Mouse (Mus musculus) limb, embryonic 13.5 days (tissue): Measurements from ENCODE around the gene Kmt2c. TPM values are rescaled to one million over a fixed set of nuclear protein-coding genes. Genes with fewer than 3 reads are reported as not detected.

Experiments used
- ATAC-seq: fragments of 200-750 bp; cut with Nextera tagmentation; 2 replicates; pipeline ENCODE4 v1.8.0; 2017; ENCODE audit warnings: low read depth, moderate number of reproducible peaks, moderate TSS enrichment; ENCODE audit not compliant: low FRiP score
- H3K27ac ChIP-seq: fragments of 300-500 bp; sonication (generic); 2 replicates; pipeline ENCODE4 v1.5.1; 2015; ENCODE audit warnings: inconsistent platforms, mild to moderate bottlenecking, moderate library complexity
- H3K27me3 ChIP-seq: fragments of 300-500 bp; sonication (generic); 2 replicates; pipeline ENCODE4 v1.6.1; 2015; ENCODE audit warnings: mild to moderate bottlenecking, inconsistent platforms
- H3K36me3 ChIP-seq: fragments of 300-500 bp; sonication (generic); 2 replicates; pipeline ENCODE4 v1.6.1; 2015; ENCODE audit warnings: inconsistent platforms, mild to moderate bottlenecking, moderate library complexity
- H3K4me1 ChIP-seq: fragments of 300-500 bp; sonication (generic); 2 replicates; pipeline ENCODE4 v1.6.1; 2015; ENCODE audit warnings: inconsistent platforms
- H3K4me2 ChIP-seq: fragments of 300-500 bp; sonication (generic); replicated peaks from 2 replicates; pipeline ENCODE4 v1.6.1; 2015; ENCODE audit warnings: inconsistent platforms, mild to moderate bottlenecking, moderate library complexity
- H3K4me3 ChIP-seq: fragments of 300-500 bp; sonication (generic); 2 replicates; pipeline ENCODE4 v1.5.1; 2015; ENCODE audit warnings: moderate library complexity, mild to moderate bottlenecking, inconsistent platforms
- H3K9ac ChIP-seq: fragments of 300-500 bp; sonication (generic); 2 replicates; pipeline ENCODE4 v1.6.1; 2015; ENCODE audit warnings: mild to moderate bottlenecking, inconsistent platforms
- H3K9me3 ChIP-seq: fragments of 300-500 bp; sonication (generic); 2 replicates; pipeline ENCODE4 v1.6.1; 2016; ENCODE audit warnings: inconsistent platforms
- WGBS: fragments of 180-500 bp; shearing (Covaris S2); methylation state at CpG from one replicate; pipeline ENCODE4 v1.1.7; 2015; 5-methylcytosine and 5-hydroxymethylcytosine counted together
- polyA plus RNA-seq: library from polyadenylated mRNA; unstranded; fragments of >200 nt; fragmentation: Nextera tagmentation; extraction: Ambion mirVana; gene quantifications from 2 replicates; pipeline ENCODE4 v1.2.1, GENCODE M21; 2015

The Kmt2c gene
- polyA plus RNA-seq, 1 experiment from 2014 or later: 15.0 TPM

DNA sequence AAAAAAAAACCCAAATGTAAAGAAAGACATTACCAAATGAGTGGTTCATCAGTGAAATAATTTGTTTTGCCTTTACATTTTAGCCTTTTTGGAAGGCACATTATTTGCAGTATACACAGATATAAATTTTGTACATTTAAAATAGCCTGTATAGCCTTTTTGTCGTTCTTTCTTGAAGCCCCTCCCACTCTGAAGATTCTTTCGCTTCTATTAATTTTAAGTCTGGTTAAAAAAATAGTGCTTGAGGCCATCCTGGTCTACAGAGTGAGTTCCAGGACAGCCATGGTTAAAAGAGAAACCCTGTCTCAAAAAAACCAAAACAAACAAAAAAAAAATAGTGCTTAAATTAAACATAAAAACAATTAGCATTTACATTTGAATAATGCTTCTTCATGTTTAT, 32.0 kb upstream of the Kmt2c start:
- Histone ChIP-seq H3K9ac (no peak overlapping the region), H3K27me3 (no peaks in the 10 kb centered on the region), H3K36me3 (no peaks in the 10 kb centered on the region), H3K27ac (no peak overlapping the region), H3K4me2 (peak overlapping the region; percentile 70), H3K4me3 (peak overlapping the region; percentile 77), H3K4me1 (peaks cover 9% of the 10 kb centered on the region), H3K9me3 (no peaks in the 10 kb centered on the region)
- WGBS: 26% methylated on average over 2 of the region's 2 CpGs
- no peak for ATAC-seq

DNA sequence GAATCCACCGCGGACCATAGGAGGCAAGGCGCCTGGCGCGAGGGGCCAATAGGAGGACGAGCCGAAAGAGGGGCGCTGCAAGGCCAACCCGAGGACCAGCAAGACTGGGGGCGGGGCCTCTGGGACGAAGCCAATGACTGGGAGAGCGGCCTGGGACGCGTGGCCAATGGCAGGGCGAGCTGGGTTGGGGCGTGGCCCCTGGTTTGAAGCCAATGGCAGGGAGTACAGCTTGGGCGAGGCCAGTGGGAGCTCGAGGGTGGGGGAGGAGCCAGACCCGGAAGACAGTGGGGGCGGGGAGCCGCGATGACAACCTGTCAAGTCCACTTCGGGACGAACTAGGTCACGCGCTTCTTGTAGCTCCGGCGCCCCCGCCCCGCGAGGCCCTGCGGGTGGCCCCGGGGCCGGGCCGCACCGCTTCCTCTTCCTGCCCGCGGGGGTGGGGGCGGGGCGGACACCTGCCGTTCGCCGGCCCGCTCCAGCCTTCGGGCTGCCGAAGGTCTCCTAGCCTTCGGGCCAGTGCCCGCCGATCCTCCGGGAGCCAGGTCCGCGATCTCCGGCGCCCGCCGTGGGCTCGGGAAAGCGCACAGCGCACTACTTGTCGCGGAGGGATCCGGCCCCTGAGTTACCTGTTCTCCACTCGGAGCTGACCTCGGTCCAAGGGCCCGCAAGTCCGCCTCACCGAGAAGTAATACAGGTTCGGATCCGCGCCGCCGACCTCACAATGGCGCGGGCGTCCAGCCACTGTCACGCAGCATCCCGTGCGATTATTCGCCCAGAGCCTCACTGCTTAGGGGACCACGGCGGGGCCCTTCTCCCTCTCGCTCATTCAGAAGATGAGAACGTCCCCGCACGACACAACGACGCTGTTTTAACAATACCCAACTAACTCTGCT, 31.2 kb upstream of the Kmt2c start:
- peak; percentile 99 for ATAC-seq
- Histone ChIP-seq H3K36me3 (no peaks in the 10 kb centered on the region), H3K27ac (peak overlapping the region; percentile 88), H3K9ac (peak overlapping the region; percentile 73), H3K27me3 (no peaks in the 10 kb centered on the region), H3K4me1 (peaks cover 9% of the 10 kb centered on the region), H3K4me2 (peak overlapping the region; percentile 72), H3K9me3 (no peaks in the 10 kb centered on the region), H3K4me3 (peak overlapping the region; percentile 77)
- WGBS: under 1% methylated on average over 65 of the region's 87 CpGs

DNA sequence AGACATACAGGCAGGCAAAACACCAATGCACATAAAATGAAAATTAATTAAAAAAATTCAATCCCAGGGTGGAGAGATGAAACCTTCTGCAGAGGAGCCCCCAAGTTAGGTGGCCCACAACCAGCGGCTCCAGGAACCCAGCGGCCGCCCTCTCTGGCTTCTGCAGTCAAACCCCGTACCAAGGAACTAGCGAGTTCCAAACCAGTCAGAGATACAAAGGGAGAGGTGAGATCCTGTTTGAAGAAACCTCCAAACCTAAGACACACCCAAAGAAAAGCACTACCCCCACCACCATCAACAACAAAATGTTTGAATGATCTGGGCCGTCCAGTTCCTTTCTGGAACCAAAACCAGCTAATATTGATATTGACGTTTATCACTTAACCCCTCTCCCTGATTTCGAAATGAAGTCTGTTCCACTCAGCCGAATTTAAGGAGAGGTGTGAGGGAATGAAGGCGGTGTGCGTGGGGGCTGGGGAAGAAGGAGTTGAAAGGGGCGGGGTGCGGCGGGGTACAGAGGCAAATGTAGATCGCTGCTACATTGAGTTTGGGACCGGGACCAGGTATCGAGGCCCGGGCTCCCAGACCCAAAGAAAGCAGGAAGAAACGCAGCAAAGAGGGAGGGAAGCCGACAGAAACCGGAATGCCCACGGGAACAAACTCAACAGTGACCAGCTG, 30.4 kb upstream of the Kmt2c start:
- Histone ChIP-seq H3K4me3 (peak overlapping the region; percentile 77), H3K36me3 (no peaks in the 10 kb centered on the region), H3K27ac (peak overlapping the region; percentile 69; the same call in 1 of the 2 replicates), H3K4me2 (peak overlapping the region; percentile 72), H3K4me1 (peaks cover 9% of the 10 kb centered on the region), H3K27me3 (no peaks in the 10 kb centered on the region), H3K9me3 (no peaks in the 10 kb centered on the region), H3K9ac (peak overlapping the region; percentile 62)
- peak; percentile 48 for ATAC-seq
- 9% methylated on average over 22 of the region's 22 CpGs for WGBS

DNA sequence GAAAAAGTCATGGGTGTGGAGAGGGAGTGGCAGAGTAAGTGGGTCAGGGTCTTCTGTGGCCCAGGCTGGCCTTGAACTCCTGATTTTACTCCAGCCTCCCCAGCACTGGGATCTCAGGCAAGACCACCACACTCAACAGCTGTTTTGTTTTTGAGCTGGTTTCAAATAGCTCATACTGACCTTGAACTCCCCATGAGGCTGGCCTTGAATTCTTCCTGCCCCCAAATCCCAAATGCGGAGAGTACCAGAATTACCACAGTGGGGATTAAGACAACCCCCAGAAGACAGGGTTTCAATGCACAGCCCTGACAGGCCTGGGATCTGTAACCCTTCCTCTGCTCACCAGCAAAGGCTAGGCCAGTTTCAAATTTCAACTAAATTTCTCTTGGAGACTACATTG, 29.4 kb upstream of the Kmt2c start:
- H3K4me1 ChIP-seq: peaks cover 9% of the 10 kb centered on the region
- H3K9me3 ChIP-seq: no peaks in the 10 kb centered on the region
- ATAC-seq: no peak
- no peak overlapping the region for H3K4me3 ChIP-seq
- no peak overlapping the region for H3K4me2 ChIP-seq
- no peak overlapping the region for H3K27ac ChIP-seq
- no peak overlapping the region for H3K9ac ChIP-seq
- WGBS: 63% methylated on average over 1 of the region's 1 CpGs
- H3K36me3 ChIP-seq: no peaks in the 10 kb centered on the region
- H3K27me3 ChIP-seq: no peaks in the 10 kb centered on the region

DNA sequence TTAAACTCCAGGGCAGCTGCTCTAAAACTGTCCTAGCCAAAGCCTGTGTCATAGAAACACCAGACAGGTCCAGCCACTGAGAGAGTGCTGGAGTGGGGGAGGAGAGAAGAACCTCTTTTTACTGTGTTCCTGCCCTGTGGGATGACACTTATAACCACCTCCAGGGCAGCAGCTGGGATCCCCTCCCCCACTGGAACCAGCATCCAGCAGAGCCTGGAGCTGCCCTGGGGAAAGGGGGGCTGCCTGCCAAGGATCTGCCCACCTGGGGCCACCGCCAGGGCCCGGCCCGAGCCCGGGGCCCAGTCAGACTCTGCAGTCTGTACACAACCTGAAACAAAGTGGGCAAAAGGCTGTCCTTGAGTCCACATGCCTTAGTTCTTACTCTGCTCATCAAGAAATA, 28.3 kb upstream of the Kmt2c start:
- Histone ChIP-seq H3K27me3 (no peaks in the 10 kb centered on the region), H3K4me1 (peaks cover 9% of the 10 kb centered on the region), H3K27ac (no peak overlapping the region), H3K4me2 (no peak overlapping the region), H3K36me3 (no peaks in the 10 kb centered on the region), H3K9ac (no peak overlapping the region), H3K4me3 (no peak overlapping the region), H3K9me3 (no peaks in the 10 kb centered on the region)
- ATAC-seq: no peak
- WGBS: 31% methylated on average over 4 of the region's 4 CpGs

DNA sequence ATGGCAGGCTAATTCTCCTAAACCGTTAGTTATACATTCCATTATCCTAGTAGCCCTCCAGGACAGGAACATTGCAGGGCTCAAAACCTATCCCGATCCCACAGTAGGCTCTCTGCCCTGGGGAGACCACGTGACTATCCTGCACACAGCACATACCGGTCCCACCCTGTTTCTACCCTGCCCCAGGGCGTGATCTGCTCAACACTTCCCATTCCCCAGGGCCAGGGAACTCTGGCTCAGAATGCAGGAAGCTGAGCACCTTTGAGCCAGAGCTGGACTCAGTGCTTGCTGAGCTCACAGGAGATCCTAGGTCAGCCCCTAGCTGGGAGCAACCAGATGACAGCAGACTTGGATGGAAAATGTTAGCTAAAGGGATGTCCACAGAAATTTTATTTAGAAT, 27.5 kb upstream of the Kmt2c start:
- H3K4me1 ChIP-seq: peaks cover 9% of the 10 kb centered on the region
- no peaks in the 10 kb centered on the region for H3K9me3 ChIP-seq
- no peak overlapping the region for H3K9ac ChIP-seq

DNA sequence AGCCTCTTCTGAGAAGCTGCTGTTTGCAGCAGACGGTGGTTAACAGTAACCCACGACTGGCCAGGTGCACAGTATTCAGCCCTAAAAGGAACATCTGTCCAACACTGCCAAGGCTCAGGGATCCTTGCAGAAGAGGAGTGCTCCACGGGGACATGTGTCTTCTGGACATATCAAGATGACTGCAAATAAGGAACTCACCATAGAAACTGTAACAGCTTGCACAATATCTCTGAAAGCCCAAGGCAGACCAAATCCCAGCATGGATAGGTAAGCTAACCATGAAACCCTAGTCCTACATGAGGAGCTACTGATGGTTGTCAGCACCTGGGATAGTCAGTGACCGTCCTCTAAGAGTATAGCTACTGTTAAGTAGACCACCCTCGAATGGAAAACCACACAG, 22.9 kb upstream of the Kmt2c start:
- no peaks in the 10 kb centered on the region for H3K36me3 ChIP-seq
- no peak for ATAC-seq
- WGBS: 77% methylated on average over 5 of the region's 5 CpGs

More for the DNA sequence above, 27.5 kb upstream of the Kmt2c start:
- Histone ChIP-seq H3K4me3 (no peak overlapping the region), H3K27ac (no peak overlapping the region), H3K36me3 (no peaks in the 10 kb centered on the region), H3K27me3 (no peaks in the 10 kb centered on the region), H3K4me2 (no peak overlapping the region)
- ATAC-seq: no peak
- 46% methylated on average over 5 of the region's 5 CpGs for WGBS

DNA sequence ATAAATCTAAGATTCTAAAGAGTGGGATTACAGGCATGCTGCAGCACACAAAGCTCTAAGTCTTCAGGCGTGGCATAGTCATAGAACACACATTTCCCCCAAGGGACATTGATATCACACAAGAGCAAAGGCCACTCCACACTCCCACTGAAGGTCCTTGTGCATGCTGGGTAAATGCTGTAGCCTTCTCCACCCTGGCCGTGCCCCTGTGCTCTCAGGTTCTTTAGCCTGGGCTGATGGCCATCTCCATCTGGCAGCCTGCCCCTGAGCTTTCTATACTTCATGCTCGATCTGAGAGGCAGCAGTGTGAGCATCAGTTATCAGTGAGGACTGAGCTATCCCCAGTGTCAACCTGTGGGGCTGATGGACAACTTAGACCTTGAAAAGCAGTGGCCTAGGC, 21.2 kb upstream of the Kmt2c start:
- Histone ChIP-seq H3K36me3 (no peaks in the 10 kb centered on the region), H3K4me3 (no peak overlapping the region), H3K27me3 (no peaks in the 10 kb centered on the region), H3K9me3 (no peaks in the 10 kb centered on the region), H3K4me1 (no peaks in the 10 kb centered on the region), H3K9ac (no peak overlapping the region), H3K27ac (no peak overlapping the region), H3K4me2 (no peak overlapping the region)
- WGBS: 70% methylated on average over 3 of the region's 3 CpGs
- ATAC-seq: no peak

More for the DNA sequence above, 22.9 kb upstream of the Kmt2c start:
- Histone ChIP-seq H3K27me3 (no peaks in the 10 kb centered on the region), H3K4me2 (no peak overlapping the region), H3K9ac (no peak overlapping the region), H3K27ac (no peak overlapping the region), H3K4me3 (no peak overlapping the region), H3K9me3 (no peaks in the 10 kb centered on the region), H3K4me1 (no peaks in the 10 kb centered on the region)

DNA sequence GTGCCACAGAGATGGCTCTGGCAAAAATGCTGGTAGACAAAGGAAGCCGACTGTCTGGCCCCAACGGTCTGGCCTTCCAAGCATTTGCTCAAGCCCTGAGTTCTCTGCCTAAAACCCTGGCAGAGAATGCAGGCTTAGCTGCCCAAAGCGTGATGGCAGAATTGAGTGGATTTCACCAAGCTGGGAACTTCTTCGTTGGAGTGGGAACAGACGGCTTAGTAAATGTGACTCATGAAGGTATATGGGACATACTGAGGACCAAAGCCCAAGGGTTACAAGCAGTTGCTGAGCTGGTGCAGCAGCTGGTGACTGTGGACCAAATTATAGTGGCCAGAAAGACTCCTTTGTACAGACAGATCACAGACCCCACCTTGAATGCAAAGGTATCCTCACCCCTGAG, 19.0 kb upstream of the Kmt2c start:
- H3K4me3 ChIP-seq: no peak overlapping the region
- no peaks in the 10 kb centered on the region for H3K4me1 ChIP-seq
- no peak overlapping the region for H3K4me2 ChIP-seq
- no peak overlapping the region for H3K9ac ChIP-seq
- no peak overlapping the region for H3K27ac ChIP-seq
- no peaks in the 10 kb centered on the region for H3K36me3 ChIP-seq
- ATAC-seq: no peak
- 80% methylated on average over 5 of the region's 5 CpGs for WGBS
- no peaks in the 10 kb centered on the region for H3K27me3 ChIP-seq
- H3K9me3 ChIP-seq: no peaks in the 10 kb centered on the region

DNA sequence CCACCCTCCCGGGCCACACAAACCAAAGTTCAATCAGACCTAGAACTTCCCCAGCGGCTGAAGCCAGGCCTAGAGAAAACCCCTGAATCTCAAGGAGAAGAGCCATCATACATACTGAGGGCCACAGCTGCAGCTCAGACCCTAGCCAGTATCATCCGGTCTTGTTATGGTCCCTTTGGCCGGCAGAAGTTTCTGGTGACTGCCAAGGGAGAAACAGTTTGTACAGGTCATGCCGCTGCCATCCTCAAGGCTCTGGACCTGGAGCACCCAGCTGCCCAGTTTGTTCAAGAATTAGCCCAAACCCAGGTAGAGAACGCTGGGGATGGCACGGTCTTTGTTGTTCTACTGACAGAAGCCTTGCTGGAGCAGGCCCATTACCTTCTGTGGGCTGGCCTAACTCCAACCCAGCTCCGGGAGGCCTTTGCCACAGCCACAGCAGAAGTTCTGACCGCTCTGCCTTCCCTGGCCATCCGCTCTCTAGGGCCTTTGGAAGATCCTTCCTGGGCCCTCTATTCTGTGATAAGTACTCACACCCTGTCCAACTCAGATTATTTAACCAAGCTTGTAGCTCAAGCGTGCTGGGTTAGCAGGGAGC, 17.8 kb upstream of the Kmt2c start:
- Histone ChIP-seq H3K9ac (no peak overlapping the region), H3K4me3 (no peak overlapping the region), H3K4me1 (no peaks in the 10 kb centered on the region), H3K4me2 (no peak overlapping the region), H3K27me3 (no peaks in the 10 kb centered on the region), H3K9me3 (no peaks in the 10 kb centered on the region), H3K27ac (no peak overlapping the region), H3K36me3 (no peaks in the 10 kb centered on the region)
- no peak for ATAC-seq
- 94% methylated on average over 11 of the region's 11 CpGs for WGBS

DNA sequence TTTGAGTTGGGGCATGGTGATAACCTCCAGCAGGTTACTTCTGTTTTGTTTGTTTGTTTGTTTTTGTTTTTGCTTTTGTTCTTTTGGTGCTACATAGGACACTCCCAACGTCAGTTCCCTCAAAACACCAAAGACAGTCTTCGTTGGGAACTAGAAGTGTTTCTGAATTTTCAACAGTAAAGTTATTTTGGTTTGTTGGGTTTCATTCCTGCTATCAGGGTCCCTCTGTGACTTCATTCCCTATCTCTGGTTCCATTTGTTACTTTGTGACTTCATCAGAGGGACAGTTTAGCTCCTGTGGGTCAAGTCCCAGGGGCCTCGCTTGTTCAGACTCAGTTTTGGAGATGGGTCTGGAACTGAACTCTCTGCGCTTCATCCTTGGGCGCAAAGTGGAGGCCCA, 17.2 kb upstream of the Kmt2c start, which contains the start of gene Cct8l1:
TSS of gene Cct8l1 (plus strand) at position 301 of the 400 bp plus-strand sequence.
- H3K36me3 ChIP-seq: no peaks in the 10 kb centered on the region

DNA sequence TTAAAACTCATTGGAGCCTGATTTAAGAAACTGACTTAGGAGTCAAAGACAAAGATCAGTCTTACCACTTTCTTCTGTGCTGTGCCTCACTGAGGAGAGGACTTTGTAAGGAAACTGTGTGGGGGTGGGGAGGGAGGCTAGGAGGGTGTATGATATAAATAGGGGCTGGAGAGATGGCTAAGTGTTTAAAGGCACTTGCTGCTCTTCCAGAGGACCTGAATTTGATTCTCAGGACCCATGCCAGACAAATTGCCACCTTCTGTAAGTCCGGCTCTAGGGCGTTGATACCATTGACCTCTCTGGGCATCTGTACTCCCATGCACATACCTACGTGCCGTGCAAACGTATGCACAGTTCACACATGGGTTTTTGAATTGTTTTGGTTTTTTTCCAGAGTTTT, 7.5 kb upstream of the Kmt2c start:
- Histone ChIP-seq H3K27ac (no peak overlapping the region), H3K4me1 (no peaks in the 10 kb centered on the region), H3K4me3 (no peak overlapping the region), H3K27me3 (no peaks in the 10 kb centered on the region), H3K9ac (no peak overlapping the region), H3K4me2 (no peak overlapping the region), H3K9me3 (no peaks in the 10 kb centered on the region), H3K36me3 (no peaks in the 10 kb centered on the region)
- 77% methylated on average over 5 of the region's 5 CpGs for WGBS
- no peak for ATAC-seq

More for the DNA sequence above, 17.2 kb upstream of the Kmt2c start, which contains the start of gene Cct8l1:
- Histone ChIP-seq H3K4me1 (no peaks in the 10 kb centered on the region), H3K9ac (no peak within 1 kb of the TSS), H3K9me3 (no peaks in the 10 kb centered on the region), H3K4me3 (no peak within 1 kb of the TSS), H3K27ac (no peak within 1 kb of the TSS), H3K4me2 (no peak within 1 kb of the TSS), H3K27me3 (no peaks in the 10 kb centered on the region)
- ATAC-seq: no peak
- WGBS: 89% methylated on average over 5 of the region's 5 CpGs
